Mouse (Mus musculus): Measurements from ENCODE around the gene Zfp950.

- TF ChIP-seq POLR2A (IDR thresholded peaks at IDR 0.05; ENCODE audit: control insufficient read depth, extremely low read depth, insufficient read depth, low read length, poor library complexity) (no peak), CTCF (IDR thresholded peaks at IDR 0.05; ENCODE audit: borderline replicate concordance, control insufficient read depth, extremely low read depth, insufficient read depth, low read length, poor library complexity) (no peak)
Measured at GRCm38 (mm10) chr19:61051151-61051550, 89.5 kb downstream of the Zfp950 start.
